Mouse (Mus musculus) MEL-GATA-1-ER (cell line): ENCODE results near the gene Dbi.

Experiments used
- DNase-seq: peaks from one replicate; pipeline ENCODE4 v3.0.0-alpha.2; 2012; ENCODE audit warnings: low read depth; ENCODE audit errors: extremely low read depth

The Dbi gene

GRCm38 (mm10) chr1:120120969-120121811 is at the start of gene Dbi, which contains the start of gene 3110009E18Rik:
Dbi (minus strand) TSS chr1:120121078.
3110009E18Rik (plus strand) TSS chr1:120121187.
- peak; percentile 93 for DNase-seq

GRCm38 (mm10) chr1:120170307-120170706 is 49.4 kb upstream of the Dbi start:
- DNase-seq = no peak

GRCm38 (mm10) chr1:120168674-120169073 is 47.8 kb upstream of the Dbi start:
- no peak for DNase-seq

- no peak for DNase-seq
These were observed 47.1 kb upstream of the Dbi start for GRCm38 (mm10) chr1:120168016-120168415.

GRCm38 (mm10) chr1:120162616-120163015 is 41.7 kb upstream of the Dbi start:
- DNase-seq = no peak

GRCm38 (mm10) chr1:120161502-120161901 is 40.6 kb upstream of the Dbi start:
- DNase-seq = no peak

GRCm38 (mm10) chr1:120158474-120159127 is 37.7 kb upstream of the Dbi start:
- no peak for DNase-seq

- no peak for DNase-seq
These were observed 34.4 kb upstream of the Dbi start for GRCm38 (mm10) chr1:120155325-120155724.

GRCm38 (mm10) chr1:120154232-120154631 is 33.4 kb upstream of the Dbi start:
- no peak for DNase-seq

GRCm38 (mm10) chr1:120146994-120147393 is 26.1 kb upstream of the Dbi start:
- no peak for DNase-seq

- DNase-seq = no peak
These were observed 24.8 kb upstream of the Dbi start for GRCm38 (mm10) chr1:120145527-120146216.

GRCm38 (mm10) chr1:120142551-120142950 is 21.7 kb upstream of the Dbi start:
- DNase-seq = no peak

- DNase-seq = no peak
These were observed 19.3 kb upstream of the Dbi start for GRCm38 (mm10) chr1:120140144-120140693.

- no peak for DNase-seq
These were observed 18.2 kb upstream of the Dbi start for GRCm38 (mm10) chr1:120138923-120139540.

GRCm38 (mm10) chr1:120135934-120136786 is 15.3 kb upstream of the Dbi start:
- DNase-seq = no peak

- DNase-seq = no peak
These were observed 11.5 kb upstream of the Dbi start for GRCm38 (mm10) chr1:120132376-120132775.

- no peak for DNase-seq
These were observed 5.4 kb upstream of the Dbi start for GRCm38 (mm10) chr1:120126318-120126717.

GRCm38 (mm10) chr1:120125471-120125870 is 4.6 kb upstream of the Dbi start:
- DNase-seq = no peak

- DNase-seq = peak; percentile 33
These were observed 4.0 kb upstream of the Dbi start for GRCm38 (mm10) chr1:120124839-120125238.

GRCm38 (mm10) chr1:120122634-120123383 is 1.9 kb upstream of the Dbi start:
- peak; percentile 70 for DNase-seq
